Comparison of ENCODE assay signal across 15 mouse cellular contexts in the genomic region with DNA sequence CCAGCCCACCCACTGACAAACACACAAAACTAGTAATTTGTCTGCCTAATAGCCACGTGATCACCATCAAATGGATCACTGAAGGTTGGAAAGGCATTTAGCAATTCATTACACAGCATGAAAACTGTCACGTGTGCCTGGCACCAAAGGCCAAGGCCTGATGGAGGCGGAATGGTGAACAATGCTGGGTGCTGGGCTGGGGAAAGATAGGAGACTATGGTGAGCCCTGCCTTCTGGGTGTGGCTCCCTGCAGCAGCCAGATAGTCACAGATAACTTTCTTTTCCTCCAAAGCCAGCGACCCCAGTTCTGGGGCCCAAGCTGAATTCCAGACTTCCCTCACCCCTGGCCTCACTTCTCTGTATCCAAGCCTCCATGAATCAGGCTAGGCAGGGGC. TPM values are rescaled to one million over a fixed set of nuclear protein-coding genes. Genes with fewer than 3 reads are reported as not detected.
DNase-seq lines count a peak whose midpoint lies in the region; ATAC-seq and TF ChIP-seq lines count a peak whose summit lies in the region.
"Had no signal": no experiment of that assay in that cellular context is flagged by ENCODE, and none has a peak within 500 bp of the region (broad histone marks: within the 10 kb centered on the region; RNA-seq: fewer than 3 reads in every experiment).

No protein-coding gene starts in this region.

- TF ChIP-seq EP300 in liver, postnatal 0 days (IDR thresholded peaks at IDR 0.05; ENCODE audit: low read depth): peak; percentile 44; the same call in 1 of the 2 replicates

- peak; percentile 50 for ATAC-seq in erythroid progenitor cell, adult 5-6 weeks (replicated peaks; ENCODE audit: low FRiP score, poor library complexity, severe bottlenecking)
- peak; percentile 83 for ATAC-seq in liver, postnatal 0 days

- H3K27ac ChIP-seq in liver, postnatal 0 days (ENCODE audit: low read depth): 0 out of 2 replicates have a peak overlapping the region, but pooled peaks have one; percentile 34
- H3K27ac ChIP-seq: heart, embryonic 15.5 days; left cerebral cortex, adult 2 months; midbrain, embryonic 12.5 days; neural tube, embryonic 13.5 days had no signal

- whole genome bisulfite sequencing in liver, postnatal 0 days (ENCODE audit: insufficient replicate concordance): 27% methylated on average over 4 of the region's 4 CpGs

- no peak for TF ChIP-seq CTCF in liver, postnatal 0 days (IDR thresholded peaks at IDR 0.05; ENCODE audit: low read depth)

- no peaks in the 10 kb centered on the region for H3K9me3 ChIP-seq in liver, postnatal 0 days (ENCODE audit: low read length)
- H3K9me3 ChIP-seq: heart, embryonic 15.5 days; midbrain, embryonic 12.5 days; neural tube, embryonic 13.5 days had no signal

- H3K4me2 ChIP-seq in liver, postnatal 0 days (ENCODE audit: low read depth, low read length): no peak overlapping the region
- H3K4me2 ChIP-seq: heart, embryonic 15.5 days; lung, embryonic 14.5 days; midbrain, embryonic 12.5 days; neural tube, embryonic 13.5 days had no signal

- DNase-seq in adrenal gland, adult (ENCODE audit: inconsistent age in 2 of 2, low spot score in 1 of 2): peak; percentile 45 to 83
- DNase-seq in adrenal gland, postnatal 4 days (ENCODE audit: low spot score in 2 of 2): no peak
- DNase-seq in adrenal gland, postnatal 10 days: peak; percentile 45
- peak; percentile 36 for DNase-seq in liver, postnatal 0 days
- no peak for DNase-seq in layer of hippocampus, adult 11-12 months (ENCODE audit: low spot score)
- DNase-seq in cerebellum, postnatal 14 days: no peak
- no peak for DNase-seq in Muller cell, postnatal 12 days (ENCODE audit: inconsistent ontology term)
- DNase-seq: kidney, postnatal 36 days; lung, embryonic 14.5 days; right cerebral cortex, adult 18-20 months had no signal

- peaks cover 3% of the 10 kb centered on the region; the same call in 1 of the 2 replicates for H3K27me3 ChIP-seq in liver, postnatal 0 days (ENCODE audit: insufficient read depth, low read length)

- no peak overlapping the region for H3K9ac ChIP-seq in liver, postnatal 0 days (replicated peaks)
- H3K9ac ChIP-seq: heart, embryonic 15.5 days; lung, embryonic 14.5 days; midbrain, embryonic 12.5 days; neural tube, embryonic 13.5 days had no signal

- no peak overlapping the region for H3K4me3 ChIP-seq in liver, postnatal 0 days (ENCODE audit: low read depth, low read length)
- H3K4me3 ChIP-seq: heart, embryonic 15.5 days; left cerebral cortex, adult 2 months; midbrain, embryonic 12.5 days; neural tube, embryonic 13.5 days had no signal

- H3K36me3 ChIP-seq in liver, postnatal 0 days (replicated peaks; ENCODE audit: insufficient read depth, low read length): no peaks in the 10 kb centered on the region
- H3K36me3 ChIP-seq: heart, embryonic 15.5 days; midbrain, embryonic 12.5 days; neural tube, embryonic 13.5 days had no signal

- H3K4me1 ChIP-seq in liver, postnatal 0 days (ENCODE audit: insufficient read depth): peaks cover 5% of the 10 kb centered on the region
- H3K4me1 ChIP-seq: heart, embryonic 15.5 days had no signal

RNA-seq across cellular contexts. Expression of a gene that starts 19.9 kb away (rescaled TPM):
- total RNA-seq in adrenal gland, postnatal 4 days (2021): 10 to 100 TPM; 22.7 to 29.3 TPM
- total RNA-seq in adrenal gland, postnatal 10 days (2021): 10 to 100 TPM; 34.3 to 37.7 TPM
- total RNA-seq in erythroid progenitor cell, adult 5-6 weeks (2015; ENCODE audit: low replicate concordance): not detected in 2 replicates
- not detected in 2 replicates for total RNA-seq in erythroid progenitor cell, adult 5-6 weeks (2017; ENCODE audit: low replicate concordance)
- polyA plus RNA-seq in liver, postnatal 0 days (2015; fragmentation: Nextera tagmentation; extraction: Ambion mirVana): 0.47 and 1.1 TPM in 2 replicates

Comparison
In these comparisons a context has a peak if more than half of its experiments do, and no peak if none do; other contexts are left out.
1. DNase-seq: peak in adrenal gland, adult (2 of 2), adrenal gland, postnatal 10 days (single experiment) and liver, postnatal 0 days (single experiment); none in adrenal gland, postnatal 4 days (0 of 2), layer of hippocampus, adult 11-12 months (single experiment), cerebellum, postnatal 14 days (0 of 2) and Muller cell, postnatal 12 days (single experiment).
2. RNA of a gene that starts 19.9 kb away (total RNA-seq): 34.3 to 37.7 TPM in adrenal gland, postnatal 10 days and 22.7 to 29.3 TPM in adrenal gland, postnatal 4 days; not detected in erythroid progenitor cell, adult 5-6 weeks; every median in the first group is over 10 times any median in the second.